Mouse (Mus musculus) testis, adult 10 weeks (tissue): Measurements from ENCODE around the gene Gm13723. TPM values are rescaled to one million over a fixed set of nuclear protein-coding genes. Genes with fewer than 3 reads are reported as not detected.

Experiments
- polyA plus RNA-seq: library from polyadenylated mRNA; stranded (reverse); fragments of 350-450 nt; fragmentation: Illumina TruSeq; extraction: RNeasy Lipid Tissue Mini Kit (QIAGEN cat#74804); gene quantifications from one replicate; pipeline ENCODE4 v1.2.3, GENCODE M21; 2014; ENCODE audit warnings: low read depth, low replicate concordance

The Gm13723 gene
- polyA plus RNA-seq: not detected

GRCm38 (mm10) chr2:86874702-86875101, at the start of gene Gm13723:
TSS of gene Gm13723 (minus strand) at chr2:86874802.

GRCm38 (mm10) chr2:86892116-86892515, 17.5 kb upstream of the Gm13723 start, which contains the start of gene Olfr1097:
TSS of gene Olfr1097 (minus strand) at chr2:86892216.

GRCm38 (mm10) chr2:86851596-86851995, 23.0 kb downstream of the Gm13723 start, which contains the start of gene Olfr1095:
TSS of gene Olfr1095 (minus strand) at chr2:86851696.

GRCm38 (mm10) chr2:86824363-86824762, 50.2 kb downstream of the Gm13723 start, which contains the start of gene Olfr1094:
TSS of gene Olfr1094 (plus strand) at chr2:86824663.

Other genes starting within 250 kb of the Gm13723 start
- not detected for gene Olfr1084, start 235.1 kb downstream of the Gm13723 start, polyA plus RNA-seq
- gene Olfr1085, start 212.8 kb downstream of the Gm13723 start, polyA plus RNA-seq: not detected
- gene Olfr1086, start 194.7 kb downstream of the Gm13723 start, polyA plus RNA-seq: not detected
- gene Olfr1087, start 176.4 kb downstream of the Gm13723 start, polyA plus RNA-seq: not detected
- not detected for gene Olfr1089, start 141.1 kb downstream of the Gm13723 start, polyA plus RNA-seq
- not detected for gene Olfr1090, start 115.8 kb downstream of the Gm13723 start, polyA plus RNA-seq
- gene Olfr1093, start 92.3 kb downstream of the Gm13723 start, polyA plus RNA-seq: not detected
- not detected for gene Olfr141, start 64.8 kb downstream of the Gm13723 start, polyA plus RNA-seq
- not detected for gene Olfr1094, start 50.1 kb downstream of the Gm13723 start, polyA plus RNA-seq
- not detected for gene Olfr1095, start 23.1 kb downstream of the Gm13723 start, polyA plus RNA-seq
- gene Olfr1097, start 17.4 kb upstream of the Gm13723 start, polyA plus RNA-seq: not detected
- gene Olfr1098, start 49.7 kb upstream of the Gm13723 start, polyA plus RNA-seq: not detected
- not detected for gene Olfr1099, start 85.9 kb upstream of the Gm13723 start, polyA plus RNA-seq
- not detected for gene Olfr1100, start 105.2 kb upstream of the Gm13723 start, polyA plus RNA-seq
- gene Olfr1101, start 116.4 kb upstream of the Gm13723 start, polyA plus RNA-seq: not detected
- not detected for gene Olfr1102, start 123.6 kb upstream of the Gm13723 start, polyA plus RNA-seq
- not detected for gene Olfr1104, start 152.3 kb upstream of the Gm13723 start, polyA plus RNA-seq
- not detected for gene Olfr1105, start 161.7 kb upstream of the Gm13723 start, polyA plus RNA-seq
- not detected for gene Olfr1106, start 177.5 kb upstream of the Gm13723 start, polyA plus RNA-seq
- gene Olfr1107, start 201.0 kb upstream of the Gm13723 start, polyA plus RNA-seq: not detected
- not detected for gene Olfr1109, start 221.2 kb upstream of the Gm13723 start, polyA plus RNA-seq
- gene Olfr259, start 239.8 kb upstream of the Gm13723 start, polyA plus RNA-seq: not detected